11 mouse cellular contexts compared by ENCODE assay signal in genomic region chr16:91385621-91386020, GRCm38 (mm10). TPM values are rescaled to one million over a fixed set of nuclear protein-coding genes. Genes with fewer than 3 reads are reported as not detected.
A peak's percentile ranks its signal among the peaks of the same experiment; 100 is the strongest.
DNase-seq lines count a peak whose midpoint lies in the region; ATAC-seq and TF ChIP-seq lines count a peak whose summit lies in the region.
"Had no signal": no experiment of that assay in that cellular context is flagged by ENCODE, and none has a peak within 500 bp of the region (broad histone marks: within the 10 kb centered on the region; RNA-seq: fewer than 3 reads in every experiment).

No protein-coding gene starts in this region.

- TF ChIP-seq EP300 in lung, postnatal 0 days (IDR thresholded peaks at IDR 0.05) = peak; percentile 67

- DNase-seq in embryo, embryonic 10.5 days (ENCODE audit: low spot score) = peak; percentile 9
- no peak for DNase-seq in embryo, embryonic 10 days (ENCODE audit: low spot score)
- DNase-seq in lung, postnatal 0 days (ENCODE audit: low spot score) = peak; percentile 85
- DNase-seq in right cerebral cortex, adult 18-20 months = no peak
- DNase-seq in cerebellum, adult 11-12 months = no peak
- no peak for DNase-seq in right cerebral cortex, postnatal 25 days
- DNase-seq: layer of hippocampus, adult 9-11 months had no signal

- peak overlapping the region; percentile 45 for H3K27ac ChIP-seq in heart, embryonic 12.5 days (ENCODE audit: poor library complexity, severe bottlenecking)
- peak overlapping the region; percentile 54 for H3K27ac ChIP-seq in kidney, embryonic 15.5 days
- H3K27ac ChIP-seq in lung, postnatal 0 days (ENCODE audit: low read length) = peak overlapping the region; percentile 74

- 53% methylated on average over 10 of the region's 10 CpGs for WGBS in heart, embryonic 12.5 days
- 25% methylated on average over 10 of the region's 10 CpGs for WGBS in kidney, embryonic 15.5 days
- 27% methylated on average over 10 of the region's 10 CpGs for WGBS in lung, postnatal 0 days

- no peak overlapping the region for H3K4me2 ChIP-seq in heart, embryonic 12.5 days
- no peak overlapping the region for H3K4me2 ChIP-seq in kidney, embryonic 15.5 days
- no peak overlapping the region for H3K4me2 ChIP-seq in lung, postnatal 0 days (replicated peaks; ENCODE audit: low read depth, low read length)

- no peak overlapping the region for H3K4me3 ChIP-seq in heart, embryonic 12.5 days
- H3K4me3 ChIP-seq in kidney, embryonic 15.5 days (replicated peaks) = no peak overlapping the region
- no peak overlapping the region for H3K4me3 ChIP-seq in lung, postnatal 0 days (ENCODE audit: low read depth, low read length)
- H3K4me3 ChIP-seq: erythroblast, embryonic 14.5 days had no signal

- H3K4me1 ChIP-seq in heart, embryonic 12.5 days (replicated peaks) = peaks cover 10% of the 10 kb centered on the region; the same call in 1 of the 2 replicates
- peaks cover 15% of the 10 kb centered on the region for H3K4me1 ChIP-seq in kidney, embryonic 15.5 days
- H3K4me1 ChIP-seq in lung, postnatal 0 days (ENCODE audit: insufficient read depth, low read depth, low read length) = no peaks in the 10 kb centered on the region; the same call in none of the 2 replicates

- peak; percentile 45 for TF ChIP-seq CTCF in lung, postnatal 0 days (IDR thresholded peaks at IDR 0.05)

- peaks cover 6% of the 10 kb centered on the region for H3K9me3 ChIP-seq in heart, embryonic 12.5 days (replicated peaks)
- H3K9me3 ChIP-seq in kidney, embryonic 15.5 days (replicated peaks) = 0 out of 2 replicates have a peak, but pooled peaks cover 5% of the 10 kb centered on the region
- no peaks in the 10 kb centered on the region for H3K9me3 ChIP-seq in lung, postnatal 0 days (ENCODE audit: low read length)

- no peak overlapping the region for H3K9ac ChIP-seq in heart, embryonic 12.5 days
- no peak overlapping the region for H3K9ac ChIP-seq in kidney, embryonic 15.5 days
- no peak overlapping the region for H3K9ac ChIP-seq in lung, postnatal 0 days (replicated peaks; ENCODE audit: low read depth)

- ATAC-seq in heart, embryonic 12.5 days (ENCODE audit: insufficient number of reproducible peaks, low FRiP score) = peak; percentile 48; the same call in 1 of the 2 replicates
- ATAC-seq in kidney, embryonic 15.5 days (replicated peaks; ENCODE audit: low FRiP score) = 0 out of 2 replicates have a peak, but pooled peaks have one; percentile 25
- ATAC-seq in lung, postnatal 0 days = peak; percentile 88

- no peaks in the 10 kb centered on the region for H3K27me3 ChIP-seq in heart, embryonic 12.5 days (replicated peaks)
- H3K27me3 ChIP-seq in kidney, embryonic 15.5 days = no peaks in the 10 kb centered on the region
- no peaks in the 10 kb centered on the region for H3K27me3 ChIP-seq in lung, postnatal 0 days (replicated peaks; ENCODE audit: insufficient read depth, low read length)

- H3K36me3 ChIP-seq in heart, embryonic 12.5 days = peaks cover 46% of the 10 kb centered on the region
- peaks cover 55% of the 10 kb centered on the region for H3K36me3 ChIP-seq in kidney, embryonic 15.5 days
- H3K36me3 ChIP-seq in lung, postnatal 0 days (ENCODE audit: insufficient read depth, low read length) = 0 out of 2 replicates have a peak, but pooled peaks cover 15% of the 10 kb centered on the region

RNA-seq across cellular contexts. Expression of gene Gm21970, which starts 5.9 kb away (rescaled TPM):
- polyA plus RNA-seq in heart, embryonic 12.5 days (2016; fragmentation: Nextera tagmentation; extraction: Ambion mirVana) = not detected in 2 replicates
- not detected in 2 replicates for polyA plus RNA-seq in kidney, embryonic 15.5 days (2015; fragmentation: Nextera tagmentation; extraction: Ambion mirVana)
- 0.45 TPM in 1 of 2 replicates, not detected in the other for polyA plus RNA-seq in lung, postnatal 0 days (2015; fragmentation: Nextera tagmentation; extraction: Ambion mirVana)
- polyA plus RNA-seq: erythroblast, embryonic 14.5 days; stomach, embryonic 14.5 days had no signal

RNA-seq across cellular contexts. Expression of gene Ifnar2, which starts 13.0 kb away (rescaled TPM):
- polyA plus RNA-seq in heart, embryonic 12.5 days (2016; fragmentation: Nextera tagmentation; extraction: Ambion mirVana) = 51.3 and 52.2 TPM in 2 replicates
- 50.5 and 51.8 TPM in 2 replicates for polyA plus RNA-seq in kidney, embryonic 15.5 days (2015; fragmentation: Nextera tagmentation; extraction: Ambion mirVana)
- polyA plus RNA-seq in lung, postnatal 0 days (2015; fragmentation: Nextera tagmentation; extraction: Ambion mirVana) = 94.1 and 104 TPM in 2 replicates

RNA-seq across cellular contexts. Expression of gene Il10rb, which starts 20.3 kb away (rescaled TPM):
- polyA plus RNA-seq in heart, embryonic 12.5 days (2016; fragmentation: Nextera tagmentation; extraction: Ambion mirVana) = 40.1 and 42.6 TPM in 2 replicates
- 29.9 and 31.0 TPM in 2 replicates for polyA plus RNA-seq in kidney, embryonic 15.5 days (2015; fragmentation: Nextera tagmentation; extraction: Ambion mirVana)
- 90.5 and 106 TPM in 2 replicates for polyA plus RNA-seq in lung, postnatal 0 days (2015; fragmentation: Nextera tagmentation; extraction: Ambion mirVana)

Comparison
In these comparisons a context has a peak if more than half of its experiments do, and no peak if none do; other contexts are left out.
1. DNase-seq: peak in embryo, embryonic 10.5 days (single experiment) and lung, postnatal 0 days (single experiment); none in embryo, embryonic 10 days (single experiment), right cerebral cortex, adult 18-20 months (single experiment), cerebellum, adult 11-12 months (single experiment) and right cerebral cortex, postnatal 25 days (single experiment).
2. ATAC-seq: peak in every context shown above with its lines; median percentile 88 in lung, postnatal 0 days; 48 in heart, embryonic 12.5 days; 25 in kidney, embryonic 15.5 days.
3. Peak in every context shown above with its lines, with median percentiles within 50 percentile points of each other: H3K27ac ChIP-seq.